Mouse (Mus musculus) embryonic facial prominence, embryonic 15.5 days (tissue): ENCODE measurements around the gene Amt. TPM values are rescaled to one million over a fixed set of nuclear protein-coding genes. Genes with fewer than 3 reads are reported as not detected.

Experiments used
- ATAC-seq: fragments of 200-750 bp; cut with Nextera tagmentation; 2 replicates; pipeline ENCODE4 v1.8.0; 2017; ENCODE audit warnings: low read depth, moderate TSS enrichment; ENCODE audit not compliant: insufficient number of reproducible peaks, low FRiP score, low TSS enrichment
- H3K27ac ChIP-seq: fragments of 300-500 bp; sonication (generic); replicated peaks from 2 replicates; pipeline ENCODE4 v1.5.1; 2015; ENCODE audit warnings: mild to moderate bottlenecking, inconsistent platforms
- H3K27me3 ChIP-seq: fragments of 300-500 bp; sonication (generic); 2 replicates; pipeline ENCODE4 v1.6.1; 2015; ENCODE audit warnings: inconsistent platforms
- H3K36me3 ChIP-seq: fragments of 300-500 bp; sonication (generic); 2 replicates; pipeline ENCODE4 v1.6.1; 2015; ENCODE audit warnings: mild to moderate bottlenecking, inconsistent platforms
- H3K4me1 ChIP-seq: fragments of 300-500 bp; sonication (generic); 2 replicates; pipeline ENCODE4 v1.6.1; 2015; ENCODE audit warnings: inconsistent platforms
- H3K4me2 ChIP-seq: fragments of 300-500 bp; sonication (generic); replicated peaks from 2 replicates; pipeline ENCODE4 v1.6.1; 2015; ENCODE audit warnings: mild to moderate bottlenecking, inconsistent platforms
- H3K4me3 ChIP-seq: fragments of 300-500 bp; sonication (generic); replicated peaks from 2 replicates; pipeline ENCODE4 v1.5.1; 2015; ENCODE audit warnings: mild to moderate bottlenecking, inconsistent platforms
- H3K9ac ChIP-seq: fragments of 300-500 bp; sonication (generic); 2 replicates; pipeline ENCODE4 v1.6.1; 2015; ENCODE audit warnings: inconsistent platforms
- H3K9me3 ChIP-seq: fragments of 300-500 bp; sonication (generic); replicated peaks from 2 replicates; pipeline ENCODE4 v1.6.1; 2016; ENCODE audit warnings: inconsistent platforms
- WGBS: fragments of 180-500 bp; shearing (Covaris S2); methylation state at CpG from one replicate; pipeline ENCODE4 v1.1.7; 2015; 5-methylcytosine and 5-hydroxymethylcytosine counted together
- polyA plus RNA-seq: library from polyadenylated mRNA; unstranded; fragments of >200 nt; fragmentation: Nextera tagmentation; extraction: Ambion mirVana; gene quantifications from 2 replicates; pipeline ENCODE4 v1.2.1, GENCODE M21; 2015

The Amt gene
- polyA plus RNA-seq: 10.8 and 11.2 TPM in 2 replicates

DNA sequence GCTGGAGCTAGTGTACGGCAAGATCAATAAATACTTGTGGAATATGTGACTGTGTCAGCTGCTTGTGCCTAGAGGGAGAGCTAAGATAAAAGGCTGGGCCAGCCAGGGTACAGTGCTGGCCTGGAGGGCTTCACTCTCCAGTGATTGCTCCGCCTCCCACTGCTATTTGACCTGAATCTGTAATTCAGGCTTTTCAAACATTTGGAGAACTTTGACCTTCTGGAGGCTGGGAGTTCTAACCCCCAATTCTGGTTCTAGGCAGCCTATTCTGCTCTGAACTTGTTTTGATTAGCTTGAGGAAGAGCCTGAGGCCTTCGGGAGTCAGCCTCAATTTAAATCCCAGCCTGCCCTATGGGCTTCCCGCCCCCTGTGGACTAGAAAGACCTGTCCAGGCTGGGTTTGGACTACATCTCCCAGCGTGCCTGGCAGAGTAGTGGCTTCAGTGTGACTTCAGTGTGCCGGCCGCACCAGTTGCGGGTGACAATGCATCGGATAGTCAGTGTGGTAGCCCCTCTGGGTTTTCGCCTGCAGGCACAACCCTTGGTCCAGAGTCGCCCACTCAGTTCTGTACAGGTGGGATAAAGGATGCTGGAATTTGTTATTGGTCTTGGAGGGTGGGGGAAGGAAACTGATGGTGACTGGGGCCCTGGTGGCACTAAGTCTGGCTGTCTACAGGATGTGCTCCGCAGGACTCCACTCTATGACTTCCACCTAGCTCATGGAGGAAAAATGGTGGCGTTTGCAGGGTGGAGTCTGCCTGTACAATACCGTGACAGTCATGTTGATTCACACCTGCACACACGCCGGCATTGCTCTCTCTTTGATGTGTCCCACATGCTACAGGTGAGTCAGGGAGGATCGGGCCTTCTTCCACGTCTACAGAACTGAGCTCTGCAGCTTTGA lies at the start of gene Amt:
TSS of gene Amt (plus strand) at position 401 of the 903 bp plus-strand sequence.
- no peak within 1 kb of the TSS for H3K27ac ChIP-seq
- WGBS: 20% methylated on average over 18 of the region's 18 CpGs
- H3K4me1 ChIP-seq: 0 out of 2 replicates have a peak, but pooled peaks cover 7% of the 10 kb centered on the region
- peaks cover 25% of the 10 kb centered on the region for H3K36me3 ChIP-seq
- H3K9me3 ChIP-seq: no peaks in the 10 kb centered on the region
- no peak for ATAC-seq
- H3K9ac ChIP-seq: no peak within 1 kb of the TSS
- H3K4me3 ChIP-seq: peak within 1 kb of the TSS; percentile 10; the same call in 1 of the 2 replicates
- no peaks in the 10 kb centered on the region for H3K27me3 ChIP-seq
- H3K4me2 ChIP-seq: peak within 1 kb of the TSS; percentile 24

DNA sequence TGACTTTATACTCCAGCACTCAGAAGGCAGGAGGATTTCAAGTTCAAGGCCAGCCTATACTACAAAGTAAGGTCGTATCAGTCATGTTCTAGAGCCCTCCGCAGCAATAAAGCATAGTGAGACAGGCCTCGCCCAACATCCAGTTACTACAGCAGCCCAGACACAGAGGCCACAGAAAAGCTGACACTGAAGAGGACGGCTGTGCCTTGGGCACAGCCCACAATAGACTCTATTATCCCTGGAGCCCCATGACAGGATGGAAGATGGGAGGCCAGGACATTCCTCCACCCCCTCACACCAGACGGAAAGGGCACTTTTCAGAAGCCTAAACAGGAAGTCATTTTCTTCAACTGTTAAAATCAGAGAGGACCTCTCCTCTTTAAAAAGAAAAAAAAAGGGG lies 47.7 kb upstream of the Amt start:
- no peak overlapping the region for H3K9ac ChIP-seq
- no peak for ATAC-seq
- H3K27ac ChIP-seq: no peak overlapping the region
- no peak overlapping the region for H3K4me3 ChIP-seq
- peaks cover 29% of the 10 kb centered on the region for H3K36me3 ChIP-seq
- H3K27me3 ChIP-seq: no peaks in the 10 kb centered on the region
- no peak overlapping the region for H3K4me2 ChIP-seq
- WGBS: 45% methylated on average over 5 of the region's 5 CpGs
- no peaks in the 10 kb centered on the region for H3K4me1 ChIP-seq
- H3K9me3 ChIP-seq: no peaks in the 10 kb centered on the region

DNA sequence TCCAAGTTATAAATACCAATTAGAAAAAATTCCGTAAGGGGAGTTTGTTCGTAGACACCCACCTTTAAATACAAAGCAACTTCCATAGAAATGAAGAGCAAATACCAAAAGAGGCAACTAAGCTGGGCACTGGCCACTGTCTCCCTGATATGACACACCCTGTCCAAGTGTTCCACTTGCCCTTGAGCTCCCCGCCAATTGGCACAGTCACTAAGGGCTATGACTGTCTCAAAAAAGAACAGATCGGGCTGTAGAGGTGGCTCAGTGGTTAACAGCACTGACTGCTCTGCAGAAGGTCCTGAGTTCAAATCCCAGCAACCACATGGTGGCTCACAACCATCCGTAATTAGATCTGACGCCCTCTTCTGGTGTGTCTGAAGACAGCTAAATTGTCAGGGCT lies 44.8 kb upstream of the Amt start:
- Histone ChIP-seq H3K27me3 (no peaks in the 10 kb centered on the region), H3K4me2 (no peak overlapping the region), H3K27ac (no peak overlapping the region), H3K36me3 (peaks cover 24% of the 10 kb centered on the region), H3K4me3 (no peak overlapping the region), H3K9me3 (no peaks in the 10 kb centered on the region), H3K9ac (no peak overlapping the region), H3K4me1 (no peaks in the 10 kb centered on the region)
- ATAC-seq: no peak
- 93% methylated on average over 6 of the region's 6 CpGs for WGBS

DNA sequence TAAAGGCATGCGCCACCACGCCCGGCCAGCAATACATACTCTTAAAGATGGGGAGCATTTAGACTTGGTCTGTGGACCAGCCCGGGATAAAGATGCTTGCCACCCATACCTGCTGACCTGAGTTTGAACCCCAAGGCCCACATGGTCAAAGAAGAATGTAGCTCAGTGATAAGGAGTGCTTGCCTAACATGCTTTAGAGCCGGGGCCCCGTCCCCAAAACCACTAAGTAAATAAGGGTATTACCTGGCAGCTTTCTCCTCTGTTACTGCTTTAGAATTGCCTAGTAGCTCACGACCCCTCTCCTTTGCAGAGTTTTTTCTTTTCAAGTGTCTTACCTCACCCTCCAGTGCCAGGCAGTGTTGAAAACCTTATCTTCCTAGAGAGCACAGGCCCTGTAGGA lies 43.9 kb upstream of the Amt start:
- no peak overlapping the region for H3K4me2 ChIP-seq
- no peaks in the 10 kb centered on the region for H3K27me3 ChIP-seq
- 93% methylated on average over 7 of the region's 7 CpGs for WGBS
- H3K27ac ChIP-seq: no peak overlapping the region
- no peaks in the 10 kb centered on the region for H3K4me1 ChIP-seq
- H3K9ac ChIP-seq: no peak overlapping the region
- H3K9me3 ChIP-seq: no peaks in the 10 kb centered on the region
- no peak for ATAC-seq
- H3K4me3 ChIP-seq: no peak overlapping the region
- peaks cover 24% of the 10 kb centered on the region for H3K36me3 ChIP-seq

- no peak overlapping the region for H3K27ac ChIP-seq
- no peak for ATAC-seq
- H3K4me3 ChIP-seq: no peak overlapping the region
- 72% methylated on average over 4 of the region's 4 CpGs for WGBS
- H3K27me3 ChIP-seq: no peaks in the 10 kb centered on the region
- H3K9me3 ChIP-seq: no peaks in the 10 kb centered on the region
- no peak overlapping the region for H3K9ac ChIP-seq
- H3K4me2 ChIP-seq: no peak overlapping the region
- no peaks in the 10 kb centered on the region for H3K36me3 ChIP-seq
- H3K4me1 ChIP-seq: peaks cover 24% of the 10 kb centered on the region
Observed at GRCm38 (mm10) chr9:108260526-108260925, 36.1 kb upstream of the Amt start.

- WGBS: 64% methylated on average over 7 of the region's 7 CpGs
- H3K27me3 ChIP-seq: no peaks in the 10 kb centered on the region
- peak overlapping the region; percentile 97 for H3K4me3 ChIP-seq
- H3K9me3 ChIP-seq: no peaks in the 10 kb centered on the region
- 0 out of 2 replicates have a peak overlapping the region, but pooled peaks have one; percentile 18 for H3K9ac ChIP-seq
- peaks cover 24% of the 10 kb centered on the region for H3K4me1 ChIP-seq
- H3K36me3 ChIP-seq: no peaks in the 10 kb centered on the region
- no peak overlapping the region for H3K27ac ChIP-seq
- ATAC-seq: no peak
- H3K4me2 ChIP-seq: peak overlapping the region; percentile 76
Observed at GRCm38 (mm10) chr9:108261865-108262264, 34.8 kb upstream of the Amt start.

GRCm38 (mm10) chr9:108262494-108263049 lies 34.1 kb upstream of the Amt start:
- Histone ChIP-seq H3K9ac (peak overlapping the region; percentile 87), H3K4me2 (peak overlapping the region; percentile 76), H3K27me3 (no peaks in the 10 kb centered on the region), H3K36me3 (no peaks in the 10 kb centered on the region), H3K9me3 (no peaks in the 10 kb centered on the region), H3K4me3 (peak overlapping the region; percentile 97), H3K27ac (peak overlapping the region; percentile 91; the same call in 1 of the 2 replicates), H3K4me1 (peaks cover 24% of the 10 kb centered on the region)
- 28% methylated on average over 11 of the region's 11 CpGs for WGBS
- ATAC-seq: no peak

GRCm38 (mm10) chr9:108263131-108263681 lies 33.4 kb upstream of the Amt start:
- peaks cover 24% of the 10 kb centered on the region for H3K4me1 ChIP-seq
- H3K9me3 ChIP-seq: no peaks in the 10 kb centered on the region
- H3K9ac ChIP-seq: peak overlapping the region; percentile 87
- H3K27me3 ChIP-seq: no peaks in the 10 kb centered on the region
- H3K4me3 ChIP-seq: peak overlapping the region; percentile 97
- under 1% methylated on average over 62 of the region's 62 CpGs for WGBS
- ATAC-seq: peak; percentile 42
- peak overlapping the region; percentile 76 for H3K4me2 ChIP-seq
- H3K27ac ChIP-seq: peak overlapping the region; percentile 91
- no peaks in the 10 kb centered on the region for H3K36me3 ChIP-seq

- no peaks in the 10 kb centered on the region for H3K9me3 ChIP-seq
- peaks cover 24% of the 10 kb centered on the region for H3K4me1 ChIP-seq
- WGBS: under 1% methylated on average over 71 of the region's 71 CpGs
- H3K4me3 ChIP-seq: peak within 1 kb of the TSS; percentile 97
- no peaks in the 10 kb centered on the region for H3K36me3 ChIP-seq
- no peaks in the 10 kb centered on the region for H3K27me3 ChIP-seq
- H3K9ac ChIP-seq: peak within 1 kb of the TSS; percentile 87
- H3K4me2 ChIP-seq: peak within 1 kb of the TSS; percentile 76
- H3K27ac ChIP-seq: peak within 1 kb of the TSS; percentile 91
- peak; percentile 97 for ATAC-seq
Observed at GRCm38 (mm10) chr9:108263690-108264190, 32.9 kb upstream of the Amt start, which contains the start of gene Dag1. TSS of gene Dag1 (minus strand) at chr9:108263958.

GRCm38 (mm10) chr9:108264191-108264921 lies 32.3 kb upstream of the Amt start:
- Histone ChIP-seq H3K9ac (peak overlapping the region; percentile 9; the same call in 1 of the 2 replicates), H3K4me2 (peak overlapping the region; percentile 76), H3K4me1 (peaks cover 24% of the 10 kb centered on the region), H3K27me3 (no peaks in the 10 kb centered on the region), H3K27ac (peak overlapping the region; percentile 91), H3K9me3 (no peaks in the 10 kb centered on the region), H3K36me3 (no peaks in the 10 kb centered on the region), H3K4me3 (peak overlapping the region; percentile 97)
- WGBS: 11% methylated on average over 10 of the region's 10 CpGs
- ATAC-seq: no peak; the same call in none of the 2 replicates
